Mouse (Mus musculus): Measurements from ENCODE around the gene Prkag2.

- no peak for TF ChIP-seq CTCF (IDR thresholded peaks at IDR 0.05; ENCODE audit: control insufficient read depth, insufficient read depth, insufficient read length)
- TF ChIP-seq MYOG (IDR thresholded peaks at IDR 0.05; ENCODE audit: control insufficient read depth, extremely low read depth, insufficient read length) = no peak
- no peak for TF ChIP-seq MYOD1 (IDR thresholded peaks at IDR 0.05; ENCODE audit: control insufficient read depth, insufficient read length, low read depth)
- no peak for TF ChIP-seq MAX (IDR thresholded peaks at IDR 0.05)
Observed at GRCm38 (mm10) chr5:24927706-24928105, 172.7 kb downstream of the Prkag2 start.
